In genomic region chr3:35819887-35820286, GRCm38 (mm10) we compare ENCODE assay signal across 27 mouse cellular contexts.
"Had no signal": no experiment of that assay in that cellular context is flagged by ENCODE, and none has a peak within 500 bp of the region (broad histone marks: within the 10 kb centered on the region; RNA-seq: fewer than 3 reads in every experiment).

No protein-coding gene starts in this region.

- H3K4me3 ChIP-seq: embryonic facial prominence, embryonic 12.5 days; embryonic facial prominence, embryonic 13.5 days; embryonic facial prominence, embryonic 15.5 days; erythroblast, embryonic 14.5 days; forebrain, embryonic 10.5 days; forebrain, embryonic 12.5 days; forebrain, embryonic 13.5 days; forebrain, embryonic 15.5 days; gastrocnemius, adult 2 months; heart, adult 2 months; heart, embryonic 10.5 days had no signal

- H3K4me2 ChIP-seq: embryonic facial prominence, embryonic 12.5 days; embryonic facial prominence, embryonic 13.5 days; embryonic facial prominence, embryonic 15.5 days; forebrain, embryonic 12.5 days; forebrain, embryonic 13.5 days; forebrain, embryonic 15.5 days had no signal

- DNase-seq: cerebellum, adult 8-10 months; cerebellum, adult 9-10 months; cerebellum, adult 9-11 months; cerebellum, postnatal 10 days; cerebellum, postnatal 14 days; cerebellum, postnatal 25 days; cerebellum, postnatal 36 days; embryo, embryonic 11 days; gastrocnemius, adult 2 months; gastrocnemius, postnatal 10 days; gastrocnemius, postnatal 14 days; gastrocnemius, postnatal 25 days; gastrocnemius, postnatal 36 days; heart, adult 11 months; heart, adult 18-20 months; heart, adult 2 months had no signal

- H3K27me3 ChIP-seq: embryonic facial prominence, embryonic 12.5 days; embryonic facial prominence, embryonic 13.5 days; embryonic facial prominence, embryonic 15.5 days; forebrain, embryonic 12.5 days; forebrain, embryonic 13.5 days; forebrain, embryonic 15.5 days had no signal

- H3K27ac ChIP-seq: embryonic facial prominence, embryonic 12.5 days; embryonic facial prominence, embryonic 13.5 days; embryonic facial prominence, embryonic 15.5 days; forebrain, embryonic 10.5 days; forebrain, embryonic 12.5 days; forebrain, embryonic 13.5 days; forebrain, embryonic 15.5 days; gastrocnemius, adult 2 months; heart, adult 2 months; heart, embryonic 10.5 days had no signal

- H3K9me3 ChIP-seq: embryonic facial prominence, embryonic 12.5 days; embryonic facial prominence, embryonic 13.5 days; embryonic facial prominence, embryonic 15.5 days; forebrain, embryonic 10.5 days; forebrain, embryonic 12.5 days; forebrain, embryonic 13.5 days; forebrain, embryonic 15.5 days; heart, embryonic 10.5 days had no signal

- ATAC-seq: forebrain, embryonic 13.5 days; forebrain, embryonic 14.5 days; forebrain, embryonic 15.5 days; forebrain, embryonic 16.5 days had no signal

- H3K4me1 ChIP-seq: embryonic facial prominence, embryonic 12.5 days; embryonic facial prominence, embryonic 13.5 days; embryonic facial prominence, embryonic 15.5 days; forebrain, embryonic 10.5 days; forebrain, embryonic 12.5 days; forebrain, embryonic 13.5 days; forebrain, embryonic 15.5 days; heart, embryonic 10.5 days had no signal

- H3K9ac ChIP-seq: embryonic facial prominence, embryonic 12.5 days; embryonic facial prominence, embryonic 13.5 days; embryonic facial prominence, embryonic 15.5 days; forebrain, embryonic 12.5 days; forebrain, embryonic 13.5 days; forebrain, embryonic 15.5 days had no signal
